29 mouse cellular contexts compared by ENCODE assay signal in genomic region chr6:48482501-48482900, GRCm38 (mm10). TPM values are rescaled to one million over a fixed set of nuclear protein-coding genes. Genes with fewer than 3 reads are reported as not detected.
DNase-seq lines count a peak whose midpoint lies in the region; ATAC-seq lines count a peak whose summit lies in the region.
"Had no signal": no experiment of that assay in that cellular context is flagged by ENCODE, and none has a peak within 500 bp of the region (broad histone marks: within the 10 kb centered on the region; RNA-seq: fewer than 3 reads in every experiment).

No protein-coding gene starts in this region.

- 71% methylated on average over 5 of the region's 5 CpGs for WGBS in forebrain, embryonic 11.5 days
- WGBS in forebrain, embryonic 14.5 days: 72% methylated on average over 5 of the region's 5 CpGs
- WGBS in limb, embryonic 12.5 days: 65% methylated on average over 5 of the region's 5 CpGs
- 73% methylated on average over 5 of the region's 5 CpGs for WGBS in limb, embryonic 10.5 days

- H3K36me3 ChIP-seq in forebrain, embryonic 11.5 days (ENCODE audit: control insufficient read depth, insufficient read depth, low read length): no peaks in the 10 kb centered on the region
- no peaks in the 10 kb centered on the region for H3K36me3 ChIP-seq in forebrain, embryonic 14.5 days (ENCODE audit: control insufficient read depth, insufficient read depth, low read length)
- no peaks in the 10 kb centered on the region for H3K36me3 ChIP-seq in limb, embryonic 12.5 days
- H3K36me3 ChIP-seq in limb, embryonic 10.5 days: no peaks in the 10 kb centered on the region
- H3K36me3 ChIP-seq: heart, embryonic 12.5 days; hindbrain, embryonic 13.5 days; intestine, embryonic 15.5 days; liver, embryonic 15.5 days; lung, embryonic 15.5 days had no signal

- no peaks in the 10 kb centered on the region; the same call in 1 of the 2 replicates for H3K4me1 ChIP-seq in forebrain, embryonic 11.5 days (replicated peaks; ENCODE audit: control insufficient read depth, insufficient read depth, low read length)
- H3K4me1 ChIP-seq in forebrain, embryonic 14.5 days (ENCODE audit: control insufficient read depth, insufficient read depth, low read length): no peaks in the 10 kb centered on the region
- peaks cover 20% of the 10 kb centered on the region for H3K4me1 ChIP-seq in limb, embryonic 12.5 days (replicated peaks)
- peaks cover 34% of the 10 kb centered on the region for H3K4me1 ChIP-seq in limb, embryonic 10.5 days
- H3K4me1 ChIP-seq: forebrain, embryonic 13.5 days; liver, embryonic 15.5 days; lung, embryonic 15.5 days had no signal

- 0 out of 2 replicates have a peak overlapping the region, but pooled peaks have one; percentile 12 for H3K9ac ChIP-seq in forebrain, embryonic 11.5 days (ENCODE audit: low read length)
- H3K9ac ChIP-seq in forebrain, embryonic 14.5 days (ENCODE audit: low read length): no peak overlapping the region
- H3K9ac ChIP-seq in limb, embryonic 12.5 days (replicated peaks): no peak overlapping the region; the same call in 1 of the 2 replicates
- H3K9ac ChIP-seq: forebrain, embryonic 13.5 days; heart, embryonic 12.5 days; intestine, embryonic 15.5 days; liver, embryonic 15.5 days; lung, embryonic 15.5 days had no signal

- H3K4me3 ChIP-seq in forebrain, embryonic 11.5 days (ENCODE audit: low read depth, low read length): no peak overlapping the region
- no peak overlapping the region for H3K4me3 ChIP-seq in forebrain, embryonic 14.5 days (ENCODE audit: low read depth, low read length)
- H3K4me3 ChIP-seq in limb, embryonic 12.5 days (replicated peaks): no peak overlapping the region
- no peak overlapping the region for H3K4me3 ChIP-seq in limb, embryonic 10.5 days
- H3K4me3 ChIP-seq: erythroblast, embryonic 14.5 days; forebrain, embryonic 13.5 days; heart, embryonic 12.5 days; hindbrain, embryonic 13.5 days; intestine, embryonic 15.5 days; layer of hippocampus, adult 2 months; liver, embryonic 15.5 days; lung, embryonic 15.5 days had no signal

- H3K27ac ChIP-seq in forebrain, embryonic 11.5 days (ENCODE audit: low read depth, low read length): no peak overlapping the region
- H3K27ac ChIP-seq in forebrain, embryonic 14.5 days (ENCODE audit: low read depth, low read length): no peak overlapping the region
- 0 out of 2 replicates have a peak overlapping the region, but pooled peaks have one; percentile 23 for H3K27ac ChIP-seq in limb, embryonic 12.5 days
- no peak overlapping the region for H3K27ac ChIP-seq in limb, embryonic 10.5 days
- H3K27ac ChIP-seq: forebrain, embryonic 13.5 days; hindbrain, embryonic 13.5 days; intestine, embryonic 15.5 days; layer of hippocampus, adult 2 months; liver, embryonic 15.5 days; lung, embryonic 15.5 days had no signal

- DNase-seq in forebrain, embryonic 11.5 days (ENCODE audit: low spot score): no peak
- DNase-seq in forebrain, embryonic 14.5 days (ENCODE audit: low spot score): no peak
- no peak for DNase-seq in limb, embryonic 10.5 days (ENCODE audit: low spot score)
- peak; percentile 40 for DNase-seq in brain, adult 2 months (ENCODE audit: low read depth, low spot score)
- no peak for DNase-seq in kidney, postnatal 4 days
- DNase-seq: adrenal gland, adult 2 months; cerebellum, adult 8-10 months; cerebellum, postnatal 36 days; gastrocnemius, postnatal 14 days; heart, adult 11 months; heart, postnatal 10 days; kidney, adult 9 months; kidney, postnatal 14 days; liver; lung, postnatal 36 days; thymus, adult 2 months had no signal

- H3K9me3 ChIP-seq in forebrain, embryonic 11.5 days (ENCODE audit: control insufficient read depth, low read length): no peaks in the 10 kb centered on the region
- no peaks in the 10 kb centered on the region for H3K9me3 ChIP-seq in forebrain, embryonic 14.5 days (replicated peaks; ENCODE audit: control insufficient read depth, low read length)
- no peaks in the 10 kb centered on the region for H3K9me3 ChIP-seq in limb, embryonic 12.5 days
- H3K9me3 ChIP-seq in limb, embryonic 10.5 days (replicated peaks): no peaks in the 10 kb centered on the region
- H3K9me3 ChIP-seq: forebrain, embryonic 13.5 days; heart, embryonic 12.5 days; hindbrain, embryonic 13.5 days; intestine, embryonic 15.5 days; liver, embryonic 15.5 days; lung, embryonic 15.5 days had no signal

- no peak overlapping the region for H3K4me2 ChIP-seq in forebrain, embryonic 11.5 days (ENCODE audit: low read depth, low read length, severe bottlenecking)
- no peak overlapping the region for H3K4me2 ChIP-seq in forebrain, embryonic 14.5 days (ENCODE audit: low read length)
- H3K4me2 ChIP-seq in limb, embryonic 12.5 days: no peak overlapping the region
- H3K4me2 ChIP-seq: forebrain, embryonic 13.5 days; heart, embryonic 12.5 days; hindbrain, embryonic 13.5 days; intestine, embryonic 15.5 days; liver, embryonic 15.5 days; lung, embryonic 15.5 days had no signal

- ATAC-seq in forebrain, embryonic 11.5 days (replicated peaks; ENCODE audit: low FRiP score): no peak
- no peak for ATAC-seq in forebrain, embryonic 14.5 days
- ATAC-seq in limb, embryonic 12.5 days (ENCODE audit: insufficient number of reproducible peaks, insufficient read depth, low FRiP score, low TSS enrichment, low read depth): no peak
- ATAC-seq in hematopoietic stem cell, adult 5-6 weeks (replicated peaks in 1 of 2; ENCODE audit: insufficient read depth in 1 of 2, low FRiP score in 2 of 2, low TSS enrichment in 1 of 2, low read depth in 1 of 2, poor library complexity in 2 of 2, severe bottlenecking in 2 of 2): 0 out of 4 replicates have a peak, but pooled peaks have one; percentile 20 to 33
- ATAC-seq: forebrain, embryonic 13.5 days; intestine, embryonic 15.5 days; Patski had no signal

- H3K27me3 ChIP-seq in forebrain, embryonic 11.5 days (ENCODE audit: control insufficient read depth, insufficient read depth, low read length): no peaks in the 10 kb centered on the region
- H3K27me3 ChIP-seq in forebrain, embryonic 14.5 days (replicated peaks; ENCODE audit: control insufficient read depth, insufficient read depth, low read length): no peaks in the 10 kb centered on the region
- H3K27me3 ChIP-seq in limb, embryonic 12.5 days: no peaks in the 10 kb centered on the region
- H3K27me3 ChIP-seq in limb, embryonic 10.5 days (ENCODE audit: low read depth, poor library complexity, severe bottlenecking): no peaks in the 10 kb centered on the region
- H3K27me3 ChIP-seq: forebrain, embryonic 13.5 days; intestine, embryonic 15.5 days; liver, embryonic 15.5 days; lung, embryonic 15.5 days had no signal

RNA-seq across cellular contexts. Expression of gene Sspo, which starts 34.5 kb away (rescaled TPM):
- polyA plus RNA-seq in forebrain, embryonic 11.5 days (2014; fragmentation: Nextera tagmentation; extraction: Ambion mirVana): 0.05 and 0.29 TPM in 2 replicates
- polyA plus RNA-seq in forebrain, embryonic 14.5 days (2014; fragmentation: Nextera tagmentation; extraction: Ambion mirVana): 0.06 and 0.48 TPM in 2 replicates
- 0.33 and 0.38 TPM in 2 replicates for polyA plus RNA-seq in limb, embryonic 12.5 days (2016; fragmentation: Nextera tagmentation; extraction: Ambion mirVana)
- polyA plus RNA-seq in limb, embryonic 10.5 days (2016; fragmentation: Nextera tagmentation; extraction: Ambion mirVana): 0.20 and 0.45 TPM in 2 replicates
- 0.19 TPM in 1 of 2 replicates, not detected in the other for total RNA-seq in hematopoietic stem cell, adult 5-6 weeks (2017)
- total RNA-seq: neutrophil, adult 5-6 weeks had no signal
- polyA plus RNA-seq: erythroblast, embryonic 14.5 days had no signal

RNA-seq across cellular contexts. Expression of gene Zfp467, which starts 36.9 kb away (rescaled TPM):
- 17.5 and 19.6 TPM in 2 replicates for polyA plus RNA-seq in forebrain, embryonic 11.5 days (2014; fragmentation: Nextera tagmentation; extraction: Ambion mirVana)
- polyA plus RNA-seq in forebrain, embryonic 14.5 days (2014; fragmentation: Nextera tagmentation; extraction: Ambion mirVana): 27.1 and 29.9 TPM in 2 replicates
- polyA plus RNA-seq in limb, embryonic 12.5 days (2016; fragmentation: Nextera tagmentation; extraction: Ambion mirVana): 23.5 and 23.7 TPM in 2 replicates
- polyA plus RNA-seq in limb, embryonic 10.5 days (2016; fragmentation: Nextera tagmentation; extraction: Ambion mirVana): 11.0 and 19.6 TPM in 2 replicates
- 8.6 and 9.8 TPM in 2 replicates for total RNA-seq in hematopoietic stem cell, adult 5-6 weeks (2017)

RNA-seq across cellular contexts. Expression of gene Atp6v0e2, which starts 54.9 kb away (rescaled TPM):
- 52.5 and 56.6 TPM in 2 replicates for polyA plus RNA-seq in forebrain, embryonic 11.5 days (2014; fragmentation: Nextera tagmentation; extraction: Ambion mirVana)
- polyA plus RNA-seq in forebrain, embryonic 14.5 days (2014; fragmentation: Nextera tagmentation; extraction: Ambion mirVana): 152 and 161 TPM in 2 replicates
- 5.5 and 6.9 TPM in 2 replicates for polyA plus RNA-seq in limb, embryonic 12.5 days (2016; fragmentation: Nextera tagmentation; extraction: Ambion mirVana)
- polyA plus RNA-seq in limb, embryonic 10.5 days (2016; fragmentation: Nextera tagmentation; extraction: Ambion mirVana): 4.6 and 4.8 TPM in 2 replicates
- total RNA-seq in hematopoietic stem cell, adult 5-6 weeks (2017): 0.44 TPM in 1 of 2 replicates, not detected in the other
- total RNA-seq: monocyte, adult 5-6 weeks; neutrophil, adult 5-6 weeks had no signal
- polyA plus RNA-seq: erythroblast, embryonic 14.5 days had no signal

Comparison
In these comparisons a context has a peak if more than half of its experiments do, and no peak if none do; other contexts are left out.
1. ATAC-seq: peak in hematopoietic stem cell, adult 5-6 weeks (2 of 2); none in forebrain, embryonic 11.5 days (single experiment), forebrain, embryonic 14.5 days (single experiment) and limb, embryonic 12.5 days (single experiment).